Mouse (Mus musculus): ENCODE data around the gene Zcwpw1. TPM values are rescaled to one million over a fixed set of nuclear protein-coding genes. Genes with fewer than 3 reads are reported as not detected.
"Not testable (repeated sequence)": the region's sequence is repeated elsewhere in the genome, so short reads cannot be mapped to it uniquely, and the experiment has no call there.

Zcwpw1 gene
- under 1 TPM in 1 of 2 experiments, not detected in 1; 0.17 TPM for total RNA-seq (2021)
- long read RNA-seq, experiment 1: 0 reads
- long read RNA-seq, experiment 2: 0 reads

- intact Hi-C loops (cut with DNase I): no loop called here
- peak; percentile 92 to 97 for DNase-seq
Measured at GRCm38 (mm10) chr5:137787151-137787928, at the start of gene Zcwpw1, which contains the start of gene Mepce. TSS of gene Zcwpw1 (plus strand) at chr5:137787798. TSS of gene Mepce (minus strand) at chr5:137787655.

- intact Hi-C loops (cut with DNase I): no loop called here
- DNase-seq: no peak
Measured at GRCm38 (mm10) chr5:137738516-137738915, 49.1 kb upstream of the Zcwpw1 start.

DNA sequence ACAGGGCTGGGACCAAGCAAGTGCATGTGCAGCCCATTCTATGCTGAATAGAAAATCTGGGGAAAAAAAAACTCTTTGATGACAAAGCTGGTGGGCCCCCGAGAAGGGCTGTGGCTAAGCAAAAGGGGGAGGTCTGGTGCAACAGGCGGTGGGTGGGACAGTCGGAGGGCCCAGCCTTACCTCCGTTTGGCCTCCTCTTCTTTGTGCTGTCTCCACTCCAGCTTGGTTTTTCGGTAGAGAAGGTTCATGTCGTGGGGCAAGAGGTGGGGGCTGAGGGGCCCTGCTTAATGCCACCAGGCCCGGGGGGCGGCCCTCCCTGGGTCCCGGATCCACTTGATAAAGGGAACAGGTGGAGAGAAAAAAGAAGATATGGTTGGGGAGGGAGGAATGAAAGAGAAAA, 48.1 kb upstream of the Zcwpw1 start:
- intact Hi-C loops (cut with DNase I): no loop called here

GRCm38 (mm10) chr5:137740506-137740905, 47.1 kb upstream of the Zcwpw1 start:
- intact Hi-C loops (cut with DNase I): no loop called here

More for the DNA sequence above, 48.1 kb upstream of the Zcwpw1 start:
- DNase-seq: no peak

GRCm38 (mm10) chr5:137741023-137741931, 46.3 kb upstream of the Zcwpw1 start, which contains the start of gene Nyap1:
TSS of gene Nyap1 (minus strand) at chr5:137741607.
- DNase-seq: peak; percentile 55 to 70
- intact Hi-C loops (cut with DNase I): no loop called here

More at GRCm38 (mm10) chr5:137740506-137740905, 47.1 kb upstream of the Zcwpw1 start:
- DNase-seq: no peak

DNA sequence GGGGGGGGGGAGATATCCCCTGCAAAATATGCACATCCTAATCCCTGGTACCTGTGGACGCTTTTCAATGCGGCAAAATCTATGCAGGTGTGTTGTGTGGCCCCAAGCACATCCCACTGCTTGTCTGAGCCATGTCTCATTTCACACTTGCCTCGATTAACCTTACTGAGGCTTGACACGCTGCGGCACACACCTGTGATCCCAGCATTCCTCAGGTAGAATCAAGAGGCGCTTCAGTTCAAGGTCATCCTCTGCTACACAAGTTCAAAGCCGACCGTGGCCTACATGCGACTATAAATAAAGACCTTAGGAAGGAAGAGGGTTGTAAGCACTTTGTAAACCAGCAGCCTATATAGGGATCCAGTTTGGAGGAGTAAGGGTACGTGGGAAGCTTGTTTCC, 45.5 kb upstream of the Zcwpw1 start:
- DNase-seq: no peak
- intact Hi-C loops (cut with DNase I): no loop called here

DNA sequence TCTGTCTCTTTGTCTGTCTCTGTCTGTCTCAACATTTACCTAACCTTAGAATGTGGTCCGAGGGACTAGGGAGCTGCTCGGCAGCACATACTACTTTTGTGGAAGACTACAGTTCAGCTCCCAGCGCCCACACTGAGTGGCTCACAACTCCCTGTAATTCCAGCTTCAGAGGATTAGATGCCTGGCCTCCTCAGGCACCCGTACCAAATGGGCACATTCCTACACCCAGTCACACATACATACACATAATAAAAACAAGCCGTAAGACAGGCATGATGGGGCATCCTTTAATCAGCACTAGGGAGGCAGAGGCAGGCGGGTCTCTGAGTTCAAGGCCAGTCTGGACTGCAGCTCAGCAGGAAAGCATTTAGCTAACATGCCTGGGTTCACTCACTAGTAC, 44.8 kb upstream of the Zcwpw1 start:
- DNase-seq: no peak
- intact Hi-C loops (cut with DNase I): no loop called here

DNA sequence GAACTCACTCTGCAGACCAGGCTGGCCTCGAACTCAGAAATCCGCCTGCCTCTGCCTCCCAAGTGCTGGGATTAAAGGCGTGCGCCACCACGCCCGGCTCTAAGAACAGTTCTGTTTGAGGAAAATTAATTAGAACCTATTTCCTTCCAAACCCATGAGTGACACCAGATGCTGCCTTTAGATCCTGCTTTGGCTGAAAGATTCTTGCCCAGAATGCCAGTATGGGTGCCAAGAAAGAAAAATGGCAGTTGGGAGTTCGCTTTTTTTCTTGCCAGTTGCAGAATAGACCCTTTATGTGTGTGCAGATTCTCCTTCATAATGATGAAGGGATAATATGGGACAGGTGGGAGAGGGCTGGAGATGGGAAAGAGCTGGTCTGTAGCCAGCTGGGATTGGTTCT, 43.4 kb upstream of the Zcwpw1 start:
- intact Hi-C loops (cut with DNase I): no loop called here
- no peak for DNase-seq

DNA sequence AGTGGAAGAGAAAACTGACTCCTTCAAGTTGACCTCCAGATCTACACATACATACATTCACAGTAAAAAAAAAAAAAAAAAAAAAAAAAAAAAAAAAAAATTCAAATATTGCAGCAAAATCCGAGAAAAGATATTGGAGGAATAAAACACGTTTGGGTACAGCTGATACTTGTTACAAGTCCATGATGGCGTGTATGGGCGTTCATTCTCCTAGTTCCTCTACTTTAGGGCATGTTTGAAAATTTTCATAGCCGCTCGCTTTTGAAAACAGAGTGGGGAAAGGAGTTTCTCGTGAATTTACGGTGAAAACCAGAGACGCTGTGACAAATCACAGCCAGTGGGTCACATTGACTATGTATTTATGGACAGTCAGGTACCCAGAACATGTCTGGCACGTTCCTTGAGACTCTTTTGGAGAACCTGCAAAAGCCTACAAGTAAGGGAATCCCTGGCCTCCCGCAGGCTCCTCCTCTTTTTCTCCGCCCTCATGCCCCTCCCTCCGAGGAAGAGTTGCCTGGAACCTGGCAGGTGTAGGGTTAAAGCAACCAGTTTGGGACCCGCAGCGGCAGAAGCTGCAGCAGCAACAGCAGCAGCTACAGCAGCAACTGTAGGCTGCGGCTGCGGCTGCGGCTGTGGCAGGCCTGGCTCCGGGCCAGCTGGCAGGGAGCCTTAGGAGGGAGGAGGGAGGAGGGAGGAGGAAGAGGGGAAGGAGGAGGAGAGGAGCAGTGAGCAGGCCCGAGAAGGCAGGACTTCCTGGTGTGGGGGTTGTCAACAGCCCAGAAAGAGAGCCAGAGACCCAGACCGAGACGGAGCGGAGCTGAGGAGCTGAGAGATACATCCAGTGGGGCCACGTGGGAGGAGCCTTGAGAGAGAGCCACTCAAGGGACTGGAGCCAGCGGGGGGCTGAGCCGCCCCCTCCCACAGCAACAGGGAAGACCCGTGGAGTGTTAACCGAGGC, 42.1 kb upstream of the Zcwpw1 start, which contains the start of gene Tsc22d4:
Tsc22d4 (plus strand) TSS at position 517 of the 958 bp plus-strand sequence.
- peak; percentile 88 to 92 for DNase-seq
- intact Hi-C loops (cut with DNase I): loop anchor here (5.0 kb wide), 1 partner anchor 213 kb away; the partner anchor contains the start of genes Epo and Gnb2

GRCm38 (mm10) chr5:137746282-137746850, 41.2 kb upstream of the Zcwpw1 start:
- intact Hi-C loops (cut with DNase I): loop anchor here (5.0 kb wide), 1 partner anchor 214 kb away; the partner anchor contains the start of genes Epo and Gnb2
- peak; percentile 57 to 62 for DNase-seq

- DNase-seq: no peak
- intact Hi-C loops (cut with DNase I): loop anchor here (5.0 kb wide), 1 partner anchor 215 kb away; the partner anchor contains the start of genes Epo and Gnb2
Measured at GRCm38 (mm10) chr5:137746851-137747325, 40.7 kb upstream of the Zcwpw1 start.

DNA sequence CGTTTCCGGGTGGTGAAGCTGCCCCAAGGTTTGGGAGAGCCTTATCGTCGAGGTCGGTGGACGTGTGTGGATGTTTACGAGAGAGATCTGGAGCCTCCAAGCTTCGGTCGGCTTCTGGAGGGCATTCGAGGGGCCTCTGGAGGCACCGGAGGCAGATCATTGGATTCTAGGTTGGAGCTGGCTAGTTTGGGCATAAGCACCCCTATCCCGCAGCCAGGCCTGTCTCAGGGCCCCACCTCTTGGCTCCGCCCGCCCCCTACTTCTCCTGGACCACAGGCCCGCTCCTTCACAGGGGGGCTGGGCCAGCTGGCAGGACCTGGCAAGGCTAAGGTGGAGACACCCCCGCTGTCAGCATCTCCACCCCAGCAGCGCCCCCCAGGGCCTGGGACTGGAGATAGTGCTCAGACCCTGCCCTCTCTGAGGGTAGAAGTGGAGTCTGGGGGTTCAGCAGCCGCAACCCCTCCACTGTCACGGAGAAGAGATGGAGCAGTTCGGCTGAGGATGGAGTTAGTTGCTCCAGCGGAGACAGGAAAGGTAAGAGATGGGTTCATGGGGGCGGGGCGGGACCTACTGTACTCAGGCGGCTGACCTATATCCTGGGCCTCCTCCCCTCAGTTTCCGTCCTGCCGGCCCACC, 40.2 kb upstream of the Zcwpw1 start:
- intact Hi-C loops (cut with DNase I): loop anchor here (5.0 kb wide), 1 partner anchor 215 kb away; the partner anchor contains the start of genes Epo and Gnb2
- no peak for DNase-seq

DNA sequence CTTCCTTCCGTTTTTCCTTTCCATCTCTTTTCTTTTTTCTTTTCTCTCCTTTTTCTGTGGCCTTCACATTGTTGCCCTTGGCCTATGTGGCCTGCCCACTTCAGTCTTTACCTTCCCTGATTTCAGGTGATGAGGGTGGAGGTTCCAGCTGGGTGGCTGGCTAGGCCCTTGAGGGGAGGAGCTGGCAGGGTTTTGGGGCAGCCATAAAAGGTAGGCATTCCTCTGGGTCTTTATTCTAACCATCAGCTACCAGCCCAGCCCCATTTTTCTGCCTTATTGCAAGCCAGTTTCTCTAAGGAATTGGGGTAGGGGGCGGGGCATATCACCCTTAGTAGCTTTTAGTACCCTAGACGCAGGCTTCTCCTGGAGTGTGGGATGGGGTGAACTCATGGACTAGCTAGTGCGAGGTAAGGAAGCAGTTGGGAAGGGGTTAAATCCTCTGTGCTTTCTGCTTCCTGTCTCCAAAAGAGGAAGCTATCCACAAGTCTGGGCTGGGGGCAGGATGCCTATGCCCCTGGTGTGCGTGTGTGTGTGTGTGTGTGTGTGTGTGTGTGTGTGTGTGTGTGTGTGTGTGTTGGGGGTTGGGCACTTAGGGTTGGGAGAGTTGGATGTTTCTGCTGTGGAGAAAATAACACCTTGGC, 39.3 kb upstream of the Zcwpw1 start:
- intact Hi-C loops (cut with DNase I): loop anchor here (5.0 kb wide), 1 partner anchor 216 kb away; the partner anchor contains the start of genes Epo and Gnb2
- DNase-seq: no peak

DNA sequence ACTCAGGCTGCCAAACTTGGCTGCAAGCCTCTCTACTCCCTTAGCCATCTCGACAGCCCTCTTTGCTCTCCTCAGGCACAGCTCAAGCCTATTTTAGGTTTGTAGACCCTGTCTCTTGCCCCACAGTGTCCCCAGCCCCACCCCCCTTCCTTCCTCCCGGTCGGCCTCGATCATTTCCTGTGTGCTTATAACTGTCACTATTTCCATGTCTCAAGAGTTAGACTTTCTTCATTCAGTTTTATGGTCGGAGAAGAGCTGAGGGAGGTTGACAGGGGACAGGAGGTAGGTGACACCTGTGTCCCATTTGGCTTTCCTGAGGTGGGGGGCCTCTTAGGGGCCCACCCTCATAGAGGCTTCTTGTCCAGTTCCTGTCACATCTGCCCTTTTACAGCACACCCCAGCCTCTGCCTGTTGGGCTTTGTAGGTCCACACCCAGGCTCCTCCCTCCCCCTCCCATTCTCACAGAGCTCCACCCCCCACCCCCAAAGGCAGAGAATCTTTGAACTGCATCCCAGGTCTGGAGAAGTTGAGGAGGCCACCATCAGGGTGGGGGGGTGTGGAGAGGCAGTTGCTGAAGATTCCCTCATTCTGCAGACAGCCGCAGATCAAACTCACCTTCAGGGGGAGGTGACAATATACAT, 38.3 kb upstream of the Zcwpw1 start:
- intact Hi-C loops (cut with DNase I): loop anchor here (5.0 kb wide), 1 partner anchor 217 kb away; the partner anchor contains the start of genes Epo and Gnb2
- no peak for DNase-seq

- not testable (repeated sequence) for DNase-seq
- intact Hi-C loops (cut with DNase I): loop anchor here (10.0 kb wide), 1 partner anchor 245 kb away; the partner anchor contains the start of gene Pop7
Measured at GRCm38 (mm10) chr5:137750212-137750611, 37.4 kb upstream of the Zcwpw1 start.

- DNase-seq: no peak
Measured at GRCm38 (mm10) chr5:137751221-137751887, 36.2 kb upstream of the Zcwpw1 start.

More at GRCm38 (mm10) chr5:137751221-137751887, 36.2 kb upstream of the Zcwpw1 start:
- intact Hi-C loops (cut with DNase I): loop anchor here (10.0 kb wide), 1 partner anchor 247 kb away; the partner anchor contains the start of gene Pop7

Measured in gastrocnemius, postnatal 36 days (tissue).